Mouse (Mus musculus) liver, embryonic 15.5 days (tissue): ENCODE measurements at regions not wholly inside any gene's neighbourhood (a gene's known extent, or its start where the extent isn't known, plus 50 kb on each side); places are given as distances from the start of the nearest gene placed in this dataset.

Source experiments
- ATAC-seq: fragments of 200-750 bp; cut with Nextera tagmentation; 2 replicates; pipeline ENCODE4 v1.8.0; 2017; ENCODE audit warnings: moderate number of reproducible peaks, mild to moderate bottlenecking, moderate library complexity; ENCODE audit not compliant: insufficient read depth
- H3K27ac ChIP-seq: fragments of 300-500 bp; sonication (generic); replicated peaks from 2 replicates; pipeline ENCODE4 v1.5.1; 2015; ENCODE audit warnings: mild to moderate bottlenecking, inconsistent platforms
- H3K27me3 ChIP-seq: fragments of 300-500 bp; sonication (generic); 2 replicates; pipeline ENCODE4 v1.6.1; 2015; ENCODE audit warnings: mild to moderate bottlenecking, inconsistent platforms
- H3K36me3 ChIP-seq: fragments of 300-500 bp; sonication (generic); replicated peaks from 2 replicates; pipeline ENCODE4 v1.6.1; 2015; ENCODE audit warnings: moderate library complexity, mild to moderate bottlenecking, inconsistent platforms
- H3K4me1 ChIP-seq: fragments of 300-500 bp; sonication (generic); replicated peaks from 2 replicates; pipeline ENCODE4 v1.6.1; 2015; ENCODE audit warnings: inconsistent platforms
- H3K4me2 ChIP-seq: fragments of 300-500 bp; sonication (generic); 2 replicates; pipeline ENCODE4 v1.6.1; 2015; ENCODE audit warnings: moderate library complexity, mild to moderate bottlenecking, inconsistent platforms
- H3K4me3 ChIP-seq: fragments of 300-500 bp; sonication (generic); replicated peaks from 2 replicates; pipeline ENCODE4 v1.5.1; 2015; ENCODE audit warnings: mild to moderate bottlenecking, inconsistent platforms
- H3K9ac ChIP-seq: fragments of 300-500 bp; sonication (generic); 2 replicates; pipeline ENCODE4 v1.6.1; 2015; ENCODE audit warnings: moderate library complexity, mild to moderate bottlenecking, inconsistent platforms
- H3K9me3 ChIP-seq: fragments of 300-500 bp; sonication (generic); replicated peaks from 2 replicates; pipeline ENCODE4 v1.6.1; 2016; ENCODE audit warnings: inconsistent platforms
- WGBS: fragments of 180-500 bp; shearing (Covaris S2); methylation state at CpG from one replicate; pipeline ENCODE4 v1.1.7; 2015; ENCODE audit warnings: mixed read lengths; ENCODE audit not compliant: insufficient replicate concordance; 5-methylcytosine and 5-hydroxymethylcytosine counted together

GRCm38 (mm10) chr13:69294483-69294882 is 239.1 kb upstream of the Nsun2 start:
- no peaks in the 10 kb centered on the region for H3K36me3 ChIP-seq
- H3K27me3 ChIP-seq: no peaks in the 10 kb centered on the region
- no peak overlapping the region for H3K4me3 ChIP-seq
- H3K4me2 ChIP-seq: no peak overlapping the region
- H3K4me1 ChIP-seq: no peaks in the 10 kb centered on the region
- H3K9me3 ChIP-seq: no peaks in the 10 kb centered on the region
- no peak overlapping the region for H3K9ac ChIP-seq
- no peak overlapping the region for H3K27ac ChIP-seq
- 56% methylated on average over 1 of the region's 1 CpGs for WGBS
- ATAC-seq: no peak

- Histone ChIP-seq H3K4me3 (no peak overlapping the region), H3K27me3 (no peaks in the 10 kb centered on the region), H3K27ac (no peak overlapping the region), H3K9ac (no peak overlapping the region), H3K4me2 (no peak overlapping the region), H3K4me1 (no peaks in the 10 kb centered on the region), H3K36me3 (no peaks in the 10 kb centered on the region), H3K9me3 (no peaks in the 10 kb centered on the region)
- 56% methylated on average over 2 of the region's 2 CpGs for WGBS
- ATAC-seq: no peak
Observed at GRCm38 (mm10) chr13:69303316-69303715, 230.2 kb upstream of the Nsun2 start.

- Histone ChIP-seq H3K4me2 (no peak overlapping the region), H3K27ac (no peak overlapping the region), H3K9ac (no peak overlapping the region), H3K4me1 (no peaks in the 10 kb centered on the region), H3K27me3 (no peaks in the 10 kb centered on the region), H3K4me3 (no peak overlapping the region), H3K9me3 (no peaks in the 10 kb centered on the region), H3K36me3 (no peaks in the 10 kb centered on the region)
- 43% methylated on average over 8 of the region's 8 CpGs for WGBS
- no peak for ATAC-seq
Observed at GRCm38 (mm10) chr13:69330412-69331000, 203.0 kb upstream of the Nsun2 start.

- Histone ChIP-seq H3K9ac (no peak overlapping the region), H3K27me3 (no peaks in the 10 kb centered on the region), H3K27ac (no peak overlapping the region), H3K4me2 (no peak overlapping the region), H3K4me3 (no peak overlapping the region), H3K36me3 (no peaks in the 10 kb centered on the region), H3K9me3 (no peaks in the 10 kb centered on the region), H3K4me1 (no peaks in the 10 kb centered on the region)
- 49% methylated on average over 19 of the region's 19 CpGs for WGBS
- ATAC-seq: no peak
Observed at GRCm38 (mm10) chr13:69331537-69332435, 201.8 kb upstream of the Nsun2 start.

GRCm38 (mm10) chr13:69343806-69344205 is 189.7 kb upstream of the Nsun2 start:
- Histone ChIP-seq H3K9ac (no peak overlapping the region), H3K4me1 (no peaks in the 10 kb centered on the region), H3K27me3 (no peaks in the 10 kb centered on the region), H3K4me3 (no peak overlapping the region), H3K9me3 (no peaks in the 10 kb centered on the region), H3K27ac (no peak overlapping the region), H3K4me2 (no peak overlapping the region), H3K36me3 (no peaks in the 10 kb centered on the region)
- no peak for ATAC-seq

GRCm38 (mm10) chr13:69357435-69357834 is 176.1 kb upstream of the Nsun2 start:
- no peaks in the 10 kb centered on the region for H3K9me3 ChIP-seq
- no peak overlapping the region for H3K27ac ChIP-seq
- H3K4me2 ChIP-seq: no peak overlapping the region
- no peaks in the 10 kb centered on the region for H3K27me3 ChIP-seq
- 70% methylated on average over 6 of the region's 6 CpGs for WGBS
- no peaks in the 10 kb centered on the region for H3K4me1 ChIP-seq
- no peak overlapping the region for H3K9ac ChIP-seq
- H3K36me3 ChIP-seq: no peaks in the 10 kb centered on the region
- H3K4me3 ChIP-seq: no peak overlapping the region
- no peak for ATAC-seq

GRCm38 (mm10) chr13:69365880-69366490 is 167.6 kb upstream of the Nsun2 start:
- H3K4me1 ChIP-seq: no peaks in the 10 kb centered on the region
- WGBS: 25% methylated on average over 1 of the region's 1 CpGs
- H3K27ac ChIP-seq: no peak overlapping the region
- H3K4me2 ChIP-seq: no peak overlapping the region
- no peaks in the 10 kb centered on the region for H3K9me3 ChIP-seq
- no peak for ATAC-seq
- H3K36me3 ChIP-seq: no peaks in the 10 kb centered on the region
- H3K9ac ChIP-seq: no peak overlapping the region
- no peak overlapping the region for H3K4me3 ChIP-seq
- no peaks in the 10 kb centered on the region for H3K27me3 ChIP-seq

GRCm38 (mm10) chr13:69373101-69373815 is 160.3 kb upstream of the Nsun2 start:
- Histone ChIP-seq H3K4me1 (no peaks in the 10 kb centered on the region), H3K27me3 (no peaks in the 10 kb centered on the region), H3K4me2 (no peak overlapping the region), H3K9ac (no peak overlapping the region), H3K36me3 (no peaks in the 10 kb centered on the region), H3K9me3 (no peaks in the 10 kb centered on the region), H3K27ac (no peak overlapping the region), H3K4me3 (no peak overlapping the region)
- 51% methylated on average over 6 of the region's 6 CpGs for WGBS
- ATAC-seq: no peak

- Histone ChIP-seq H3K27ac (no peak overlapping the region), H3K36me3 (no peaks in the 10 kb centered on the region), H3K9me3 (no peaks in the 10 kb centered on the region), H3K4me2 (no peak overlapping the region), H3K9ac (no peak overlapping the region), H3K27me3 (no peaks in the 10 kb centered on the region), H3K4me1 (no peaks in the 10 kb centered on the region), H3K4me3 (no peak overlapping the region)
- 54% methylated on average over 1 of the region's 1 CpGs for WGBS
- no peak for ATAC-seq
Observed at GRCm38 (mm10) chr13:69373816-69374142, 159.8 kb upstream of the Nsun2 start.

GRCm38 (mm10) chr13:69380403-69380802 is 153.1 kb upstream of the Nsun2 start:
- ATAC-seq: no peak
- H3K27ac ChIP-seq: no peak overlapping the region
- WGBS: 36% methylated on average over 4 of the region's 4 CpGs

GRCm38 (mm10) chr13:69384767-69385166 is 148.8 kb upstream of the Nsun2 start:
- Histone ChIP-seq H3K36me3 (no peaks in the 10 kb centered on the region), H3K27ac (no peak overlapping the region), H3K4me3 (no peak overlapping the region), H3K4me2 (no peak overlapping the region), H3K9me3 (no peaks in the 10 kb centered on the region), H3K4me1 (no peaks in the 10 kb centered on the region), H3K27me3 (no peaks in the 10 kb centered on the region), H3K9ac (no peak overlapping the region)
- ATAC-seq: no peak

More at GRCm38 (mm10) chr13:69380403-69380802, 153.1 kb upstream of the Nsun2 start:
- no peaks in the 10 kb centered on the region for H3K4me1 ChIP-seq
- no peaks in the 10 kb centered on the region for H3K27me3 ChIP-seq
- H3K9me3 ChIP-seq: no peaks in the 10 kb centered on the region
- H3K36me3 ChIP-seq: no peaks in the 10 kb centered on the region
- no peak overlapping the region for H3K4me2 ChIP-seq
- no peak overlapping the region for H3K9ac ChIP-seq
- no peak overlapping the region for H3K4me3 ChIP-seq
